Mouse (Mus musculus) layer of hippocampus, postnatal 25 days (tissue): ENCODE measurements at regions not wholly inside any gene's neighbourhood (a gene's known extent, or its start where the extent isn't known, plus 50 kb on each side); places are given as distances from the start of the nearest gene placed in this dataset.

ENCODE experiments used
- DNase-seq, 2 experiments: peaks; one replicate each; pipeline ENCODE4 v3.0.0; 2022; ENCODE audit warnings: mixed read lengths in 2 of 2, low spot score in 1 of 2; ENCODE audit errors: extremely low spot score in 1 of 2

DNA sequence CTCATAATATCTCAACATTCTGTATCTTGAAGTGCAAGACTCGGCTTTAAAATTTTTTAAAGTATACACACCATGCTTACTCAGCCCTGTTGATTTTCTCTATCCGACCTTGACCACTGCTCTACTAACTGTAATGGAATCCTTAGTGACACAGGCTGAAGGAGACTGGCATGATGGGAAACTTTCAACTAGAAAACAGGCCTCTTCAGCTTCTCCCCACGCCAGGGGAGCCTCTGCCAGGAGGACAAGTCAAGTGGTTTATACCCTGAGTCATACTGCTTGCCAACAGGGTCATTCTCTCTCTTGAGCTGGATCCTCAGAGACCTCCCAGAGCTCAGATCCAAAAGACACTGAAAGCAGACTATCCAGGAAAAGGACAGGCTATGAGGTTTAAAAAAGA lies 245.7 kb downstream of the Ptprc start:
- no peak for DNase-seq

DNA sequence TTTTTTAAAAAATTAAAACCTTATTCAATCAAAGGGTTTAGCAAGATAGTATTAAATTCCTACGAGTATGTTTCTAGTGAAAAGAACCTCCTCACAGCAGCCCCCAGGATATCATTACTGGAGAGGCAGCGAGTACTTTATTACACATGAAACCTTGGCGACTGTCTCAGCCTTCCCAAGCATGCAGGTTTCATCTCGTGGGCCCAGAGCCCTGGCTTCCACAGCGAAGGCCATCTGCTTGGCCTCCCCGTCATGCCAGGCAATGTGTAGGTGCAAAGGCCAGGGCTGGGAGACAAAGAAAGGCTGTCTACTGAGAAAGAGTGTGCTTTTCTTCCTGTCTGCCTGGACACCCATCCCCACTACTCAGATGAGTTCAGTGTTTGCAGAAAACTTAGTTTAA lies 247.0 kb downstream of the Ptprc start:
- DNase-seq = no peak

DNA sequence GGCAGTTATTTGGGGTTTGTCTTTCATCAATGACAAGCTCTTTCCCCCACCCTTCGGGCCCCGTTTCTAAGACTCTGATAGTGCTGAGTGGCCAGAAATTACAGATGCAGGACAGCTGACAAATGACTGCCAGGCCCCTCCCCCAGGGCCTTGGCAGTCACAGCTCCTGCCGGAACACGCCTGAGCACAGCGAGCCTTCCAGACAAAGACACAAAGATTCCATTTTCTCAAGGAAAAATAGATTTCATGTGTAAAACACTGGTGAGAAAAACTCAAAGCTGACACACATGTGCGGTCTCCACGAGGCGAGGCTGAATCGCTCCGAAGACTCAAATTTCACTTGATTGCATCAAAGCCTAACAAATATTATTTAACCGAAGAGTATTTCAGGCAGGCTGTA lies 247.6 kb downstream of the Ptprc start:
- DNase-seq = peak in 1 of 2 experiments; percentile 31

DNA sequence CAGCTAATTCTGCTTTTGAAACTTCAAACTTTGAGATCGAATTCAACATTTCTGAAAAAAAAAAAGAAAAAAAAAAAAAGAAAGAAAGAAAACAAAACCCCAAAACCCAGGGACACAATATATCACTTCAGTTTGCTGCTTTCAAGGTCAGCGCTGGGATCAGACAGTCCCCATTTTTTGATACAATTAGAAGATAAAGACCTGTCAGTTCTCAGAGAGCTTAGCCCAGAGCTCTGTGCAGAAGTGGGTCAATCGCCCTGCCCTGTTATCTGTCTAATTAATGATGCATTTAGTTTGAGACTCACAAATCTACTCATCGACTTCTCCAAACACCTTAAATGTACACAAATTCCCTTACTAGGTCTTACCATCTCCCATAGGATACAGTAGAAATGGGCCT lies 249.2 kb downstream of the Ptprc start:
- no peak for DNase-seq

DNA sequence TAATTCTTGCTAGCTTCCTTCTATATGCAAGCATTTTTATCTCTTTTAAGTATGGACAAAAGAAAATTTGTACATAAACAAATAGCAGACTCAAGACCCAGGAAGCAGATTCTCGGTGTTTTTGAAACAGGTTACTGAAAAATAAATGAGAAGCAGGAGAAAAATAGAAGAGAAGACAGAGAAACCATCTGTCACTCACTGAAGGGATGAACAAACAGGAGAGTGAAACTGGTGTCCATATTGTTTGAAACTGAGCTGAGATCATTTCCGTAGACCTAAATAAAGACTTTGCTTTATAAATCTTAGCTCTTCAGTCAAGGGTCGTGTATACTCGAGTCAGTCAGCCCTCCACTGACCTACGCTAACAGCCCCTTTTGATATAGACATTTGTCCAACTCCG lies 251.4 kb downstream of the Ptprc start:
- DNase-seq = no peak

DNA sequence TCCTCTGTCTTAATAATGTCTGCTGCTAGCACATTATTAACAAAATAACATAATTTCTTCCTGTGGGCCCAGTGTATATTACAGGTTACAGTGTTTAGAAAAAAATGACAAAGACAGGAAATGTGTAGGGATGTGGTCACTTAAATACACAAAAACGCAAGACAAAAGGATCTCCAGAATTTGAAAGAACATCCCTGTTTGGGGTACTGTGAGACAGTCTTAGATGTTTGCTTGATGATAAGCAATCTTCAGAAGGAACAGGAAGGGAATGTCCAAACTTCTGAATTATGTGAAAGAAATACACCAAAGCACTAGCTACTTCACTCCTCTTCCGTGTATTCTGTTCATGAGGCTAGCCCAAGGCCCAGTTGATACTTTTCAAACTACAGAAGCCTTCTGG lies 251.8 kb downstream of the Ptprc start:
- no peak for DNase-seq

DNA sequence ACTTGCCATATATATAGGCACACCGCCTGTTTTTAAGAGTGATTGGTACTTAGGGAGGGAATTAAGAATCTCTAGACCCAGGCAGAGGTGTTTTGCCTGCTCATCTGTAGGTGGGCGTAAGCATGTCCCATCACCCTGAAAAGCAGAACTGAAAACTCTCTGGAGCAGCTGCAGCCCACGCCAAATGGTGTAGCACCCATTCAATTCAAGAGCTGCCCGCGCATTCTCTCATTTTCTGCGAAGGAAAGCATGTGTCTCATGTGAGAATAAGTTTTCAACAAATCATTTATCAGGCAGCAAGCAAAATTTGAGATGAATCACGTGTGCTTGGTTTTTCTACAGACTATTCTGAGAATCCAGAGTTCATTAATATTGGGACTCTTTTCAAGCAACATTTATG lies 252.7 kb downstream of the Ptprc start:
- no peak for DNase-seq

DNA sequence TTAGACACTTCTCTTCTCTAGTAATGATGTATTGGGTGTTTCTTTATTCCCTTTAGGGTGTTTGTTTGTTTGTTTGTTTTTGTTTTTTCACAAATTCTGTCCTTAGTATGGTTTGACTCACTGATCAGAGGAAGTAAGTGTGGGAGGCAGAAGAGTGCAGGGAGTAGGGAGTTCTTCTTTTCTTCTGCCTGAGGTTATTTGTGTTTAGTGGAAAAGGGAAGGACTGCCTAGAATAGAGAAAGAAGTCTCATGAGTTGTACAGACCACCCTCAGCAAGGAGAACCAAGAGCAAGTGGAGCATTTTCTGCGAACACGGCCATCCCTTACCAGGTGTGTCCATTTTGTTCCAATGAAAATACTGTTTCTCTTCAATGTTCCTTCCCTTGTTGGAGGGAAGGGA lies 253.9 kb downstream of the Ptprc start:
- no peak for DNase-seq

DNA sequence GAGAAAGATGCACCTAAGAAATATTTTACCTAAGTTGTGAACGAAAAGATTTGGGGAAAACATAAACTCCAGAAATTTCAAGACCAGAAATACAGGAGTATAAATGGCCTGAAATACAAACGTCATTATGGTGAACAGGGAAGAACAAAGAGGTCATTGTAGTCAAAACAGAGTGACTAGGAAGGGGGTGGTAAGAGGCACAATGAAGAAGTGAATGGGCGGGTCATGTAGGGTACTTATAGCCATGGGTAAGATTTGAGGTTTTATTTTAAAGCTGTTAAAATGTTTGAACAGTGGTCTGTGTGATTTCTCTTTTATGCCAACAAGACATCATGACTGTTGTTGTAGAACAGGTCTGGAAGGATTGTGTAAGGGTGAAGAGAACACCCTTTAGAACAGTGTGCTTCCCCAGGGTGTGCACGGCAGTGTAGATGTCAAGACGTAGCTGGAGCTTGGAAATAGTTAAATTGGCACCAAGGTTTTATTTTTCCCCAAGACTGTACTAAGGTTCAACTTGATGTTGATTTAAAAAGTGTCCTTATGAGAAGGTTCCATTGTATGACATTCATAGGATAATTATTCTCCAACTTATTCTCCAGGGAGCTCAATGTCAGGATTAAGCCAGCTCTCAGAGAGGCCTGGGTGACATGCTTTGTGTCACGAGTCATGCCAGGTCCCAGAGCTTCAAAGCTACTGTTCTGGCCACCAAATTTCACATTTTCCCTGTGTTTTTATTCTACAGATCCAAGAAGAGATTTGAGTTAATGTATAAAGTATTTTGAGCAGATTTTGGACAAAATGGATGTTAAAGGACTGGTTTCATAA lies 255.6 kb downstream of the Ptprc start:
- DNase-seq = no peak

DNA sequence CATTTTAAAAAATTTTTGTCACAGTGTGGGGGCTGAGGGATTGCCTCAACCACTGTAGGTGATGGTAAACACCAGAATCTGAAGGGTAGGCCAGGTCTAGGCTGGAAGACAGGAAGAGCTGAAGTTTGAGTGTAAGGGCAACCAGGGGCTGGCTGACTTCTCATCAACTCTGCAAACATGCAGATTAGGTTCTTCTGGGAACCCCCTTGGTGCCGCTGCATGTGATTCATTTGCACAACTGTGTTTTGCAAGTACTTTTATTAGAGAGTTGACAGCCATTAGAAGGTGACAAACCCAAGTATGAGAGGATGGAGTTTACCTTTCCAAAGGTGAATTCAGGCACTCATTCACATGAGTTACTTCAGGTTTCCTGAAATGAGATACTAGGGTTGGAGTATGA lies 258.1 kb downstream of the Ptprc start:
- DNase-seq = no peak

DNA sequence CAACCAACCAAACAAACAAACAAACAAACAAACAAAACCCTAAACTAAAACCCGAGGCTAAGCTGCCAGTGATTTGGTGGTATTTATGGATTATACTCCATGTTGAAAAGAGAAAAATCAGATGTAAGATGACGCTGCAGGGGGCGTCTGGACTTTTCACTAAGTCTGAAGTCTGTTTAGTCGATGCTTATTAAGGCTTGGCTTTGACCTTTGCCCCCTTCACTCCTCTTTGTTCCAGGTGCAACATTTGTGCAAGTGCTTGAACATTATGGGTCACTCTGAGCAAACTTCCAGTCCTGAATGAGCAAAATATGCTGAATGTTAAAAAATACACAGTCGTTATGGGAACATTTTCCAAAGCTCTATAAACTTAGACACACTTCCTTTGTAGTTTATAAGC lies 268.6 kb downstream of the Ptprc start:
- DNase-seq = no peak

DNA sequence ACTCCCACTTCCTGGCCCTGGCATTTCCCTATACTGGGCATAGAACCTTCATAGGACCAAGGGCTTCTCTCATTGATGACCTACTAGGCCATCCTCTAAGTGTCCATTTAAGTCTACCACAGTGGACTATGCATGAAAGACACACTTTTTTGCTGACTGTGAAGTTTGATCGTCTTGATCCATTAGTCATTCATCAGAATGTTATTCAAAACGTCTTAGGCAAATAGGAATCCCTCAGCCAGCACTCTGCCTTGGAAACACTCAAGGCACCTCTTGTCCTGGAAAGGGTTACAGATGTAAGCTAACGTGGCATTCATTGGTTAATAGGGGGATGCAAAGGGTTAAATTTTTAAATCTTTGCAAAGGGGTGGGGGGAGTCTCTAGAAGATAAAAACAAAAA lies 269.0 kb downstream of the Ptprc start:
- no peak for DNase-seq

DNA sequence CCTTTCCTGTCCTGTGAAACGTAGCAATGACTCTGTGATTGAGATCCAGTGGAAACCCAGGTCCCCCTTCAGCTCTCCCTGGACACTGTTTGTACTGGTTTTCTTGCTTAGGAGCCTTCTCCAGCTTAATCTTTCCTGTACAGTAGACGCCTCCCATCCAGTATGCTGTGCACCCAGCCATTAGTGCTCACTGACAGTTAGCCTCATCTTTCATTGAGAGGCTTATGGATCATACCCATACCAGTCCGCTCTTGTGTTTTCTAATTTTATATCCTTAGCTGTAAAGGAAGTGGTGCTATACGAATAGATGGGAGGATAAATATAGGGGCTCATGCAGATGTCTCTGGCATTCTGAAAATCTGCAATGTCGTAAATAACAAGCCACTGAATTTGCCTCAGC lies 269.9 kb downstream of the Ptprc start:
- DNase-seq = no peak

DNA sequence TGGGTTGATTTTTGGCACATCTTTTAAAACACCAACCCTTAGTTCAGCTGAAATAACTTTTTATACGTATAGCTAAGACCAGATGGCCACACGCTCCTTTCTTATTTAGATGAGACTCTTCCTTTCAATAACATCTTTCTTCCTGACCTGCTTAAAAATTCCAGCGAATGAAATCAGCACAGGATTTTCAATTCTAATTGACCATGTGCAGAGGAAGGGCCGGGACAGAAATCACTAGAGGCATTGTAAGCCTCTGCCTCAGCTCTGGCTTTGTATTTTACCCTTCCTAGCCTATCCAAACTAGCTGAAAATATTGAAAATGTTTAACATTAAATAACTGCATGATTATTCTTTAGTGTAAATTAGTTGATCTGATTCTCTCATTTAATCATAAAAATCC lies 272.2 kb downstream of the Ptprc start:
- DNase-seq = no peak

DNA sequence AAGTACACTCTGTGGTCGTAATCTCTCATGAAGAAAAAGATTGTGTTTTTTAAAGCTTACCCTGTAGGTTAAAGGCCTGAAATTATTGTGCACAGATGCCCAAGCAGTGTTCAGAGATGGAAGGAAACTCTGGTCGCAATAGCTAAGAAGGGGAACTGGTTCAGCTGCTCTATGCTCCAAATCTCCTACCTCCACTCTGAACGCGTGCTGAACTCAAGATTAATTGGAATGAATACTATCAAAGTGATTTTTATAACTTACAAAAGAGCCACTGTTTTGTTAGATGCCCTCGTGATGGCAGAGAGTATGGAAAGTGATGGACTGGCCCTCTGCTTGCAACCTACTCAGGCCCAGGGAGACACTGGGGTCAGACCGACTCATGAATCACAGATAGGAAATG lies 272.6 kb downstream of the Ptprc start:
- no peak for DNase-seq

DNA sequence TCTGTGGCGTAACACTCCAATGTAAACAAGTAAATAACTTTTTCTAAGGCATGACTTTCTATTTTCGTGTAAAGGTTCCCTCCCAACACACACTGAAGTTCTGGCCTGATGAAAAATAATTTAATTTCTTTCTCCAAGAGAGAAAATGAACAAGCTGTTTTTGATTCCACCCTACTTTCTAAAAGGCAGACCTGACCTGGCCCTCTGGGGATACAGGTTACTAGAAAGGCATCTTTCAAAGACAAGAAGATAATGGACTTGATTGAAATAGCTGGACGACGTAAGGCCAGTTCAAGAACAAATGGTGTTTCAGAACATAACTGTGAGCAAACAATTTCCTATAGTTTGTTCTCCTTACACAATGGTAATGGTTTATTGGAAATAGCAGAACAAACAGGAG lies 273.5 kb downstream of the Ptprc start:
- no peak for DNase-seq

DNA sequence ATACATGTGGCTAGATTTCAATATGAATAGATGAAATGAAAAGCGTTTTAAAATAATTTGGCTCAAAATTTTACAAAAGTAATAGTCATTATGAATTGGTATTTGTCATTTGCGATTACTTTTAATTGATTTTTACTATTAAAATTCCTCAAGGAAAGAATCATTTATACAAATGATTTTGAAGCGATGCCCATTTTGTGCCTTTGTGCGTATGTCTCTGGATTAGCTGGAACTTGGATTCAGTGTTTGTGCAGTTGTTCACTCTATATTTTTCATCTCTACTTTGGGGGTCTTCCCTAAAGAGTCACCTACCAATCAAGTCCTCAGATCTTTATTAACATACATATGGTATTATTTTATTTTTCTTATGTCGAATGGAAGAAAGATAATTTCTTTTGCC lies 274.3 kb downstream of the Ptprc start:
- no peak for DNase-seq

DNA sequence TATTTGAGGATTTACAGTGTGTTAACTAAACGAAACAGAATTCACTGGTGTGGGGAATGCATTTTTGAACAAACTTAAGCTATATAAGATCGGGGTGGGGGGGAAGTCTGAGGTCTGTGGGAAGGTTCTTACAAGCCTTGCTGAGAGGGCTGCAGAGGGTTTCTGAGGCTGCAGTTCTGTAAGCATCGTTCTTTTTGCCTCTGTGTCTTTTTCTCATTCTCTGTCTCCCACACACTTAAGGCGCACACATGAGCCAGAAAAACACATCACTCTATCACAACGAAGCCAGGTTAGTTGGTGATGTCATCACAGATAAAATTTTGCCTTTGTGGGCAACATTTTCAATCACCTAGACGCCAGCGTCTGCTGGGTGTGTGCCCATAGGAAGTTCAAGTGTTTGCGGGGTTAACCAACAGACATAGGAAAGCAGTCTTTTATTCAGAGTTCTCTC lies 274.9 kb downstream of the Ptprc start:
- DNase-seq = peak; percentile 23 to 28

DNA sequence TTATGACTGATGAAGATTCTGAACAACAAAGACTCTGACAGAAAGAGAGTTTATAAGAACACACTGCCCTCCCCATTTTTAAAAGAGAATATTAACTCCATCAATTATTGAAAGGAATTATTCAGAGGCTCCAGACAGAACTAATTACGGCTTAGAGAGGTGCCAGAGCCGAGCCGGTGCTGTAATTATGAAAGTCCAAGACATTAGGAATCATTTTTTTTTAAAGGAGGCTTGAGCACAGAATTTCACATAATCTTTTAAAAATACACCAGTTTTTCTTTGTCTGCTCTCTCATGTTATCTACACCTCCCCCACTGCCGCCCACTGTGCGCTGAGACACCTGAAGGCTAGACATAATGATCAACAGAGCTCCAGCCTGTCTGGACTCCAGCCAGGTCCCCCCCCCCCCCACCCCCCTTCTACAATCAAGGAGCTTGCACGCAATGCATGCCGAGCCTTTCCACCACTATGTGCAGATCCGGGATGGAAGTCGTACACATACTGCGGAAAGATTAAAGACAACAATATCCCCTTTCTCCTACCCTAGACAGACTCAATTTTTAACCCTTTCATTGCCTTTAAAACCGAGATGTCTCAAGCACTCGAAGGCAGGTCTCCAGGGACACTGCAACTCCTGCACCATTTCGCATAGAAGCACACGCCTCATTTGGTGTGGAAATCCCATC lies 275.4 kb downstream of the Ptprc start:
- DNase-seq = peak; percentile 33 to 41

DNA sequence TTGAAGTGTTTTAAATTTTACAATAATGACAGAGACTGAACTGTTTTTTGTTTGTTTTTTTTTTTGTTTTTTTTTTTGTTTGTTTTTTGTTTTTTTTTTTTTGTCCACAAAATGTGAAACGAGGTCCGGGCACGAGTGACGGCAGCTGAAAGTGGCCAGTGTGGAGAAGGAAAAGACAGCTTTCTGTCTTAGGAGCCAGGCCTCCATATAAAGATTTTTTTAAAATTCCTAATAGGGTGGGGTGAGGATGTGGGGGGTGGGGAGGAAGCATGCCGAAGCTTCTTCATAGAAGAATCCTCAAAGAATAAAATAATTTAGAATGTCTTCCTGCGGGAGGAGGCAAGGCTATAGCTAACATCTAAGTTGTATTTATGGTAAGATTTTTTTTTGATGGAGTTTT lies 276.2 kb downstream of the Ptprc start:
- no peak for DNase-seq

DNA sequence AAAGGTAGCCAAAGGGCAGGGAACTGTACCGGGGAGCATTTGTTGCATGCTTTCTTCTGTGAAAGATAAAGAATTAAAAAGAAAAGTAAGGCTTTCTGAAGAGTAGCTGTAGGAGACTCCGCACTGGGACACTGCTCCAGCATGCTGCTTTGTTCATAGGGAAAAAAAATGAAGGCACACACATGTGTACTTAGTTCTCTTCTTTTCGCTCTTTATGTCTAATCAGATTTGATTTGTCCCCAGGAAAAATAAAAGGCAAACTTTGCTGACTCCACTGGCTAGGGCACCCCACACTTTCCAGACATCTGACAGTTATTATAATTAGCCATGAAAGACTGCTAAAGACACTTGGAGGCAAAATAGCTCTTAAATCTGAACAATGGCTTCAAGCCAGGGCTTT lies 276.6 kb downstream of the Ptprc start:
- DNase-seq = no peak

DNA sequence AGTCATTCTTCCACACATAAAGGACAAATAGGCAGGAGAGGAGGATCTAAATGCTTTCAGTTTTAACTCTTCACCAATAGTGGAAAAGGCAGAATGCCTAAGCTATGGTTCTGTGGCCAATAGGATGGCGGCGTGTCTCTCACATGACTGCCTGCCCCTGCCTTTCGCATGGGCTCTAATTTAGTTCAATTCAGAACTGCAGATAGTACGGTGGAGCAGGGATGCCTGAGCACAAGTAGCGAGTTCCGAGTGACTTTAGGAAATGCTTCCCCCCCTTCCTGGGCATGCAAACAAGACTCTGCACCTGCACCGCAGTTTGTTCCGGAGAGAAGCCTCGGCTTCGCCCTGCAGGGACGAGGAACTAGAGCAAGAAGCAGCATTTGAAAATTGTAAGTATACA lies 277.1 kb downstream of the Ptprc start:
- DNase-seq = peak; percentile 73 to 77
